Mouse (Mus musculus): Measurements from ENCODE around the gene Plin1.

Gene Plin1

GRCm38 (mm10) chr7:79734563-79734962 is 1.9 kb upstream of the Plin1 start:
- DNase-seq: peak; percentile 96

DNA sequence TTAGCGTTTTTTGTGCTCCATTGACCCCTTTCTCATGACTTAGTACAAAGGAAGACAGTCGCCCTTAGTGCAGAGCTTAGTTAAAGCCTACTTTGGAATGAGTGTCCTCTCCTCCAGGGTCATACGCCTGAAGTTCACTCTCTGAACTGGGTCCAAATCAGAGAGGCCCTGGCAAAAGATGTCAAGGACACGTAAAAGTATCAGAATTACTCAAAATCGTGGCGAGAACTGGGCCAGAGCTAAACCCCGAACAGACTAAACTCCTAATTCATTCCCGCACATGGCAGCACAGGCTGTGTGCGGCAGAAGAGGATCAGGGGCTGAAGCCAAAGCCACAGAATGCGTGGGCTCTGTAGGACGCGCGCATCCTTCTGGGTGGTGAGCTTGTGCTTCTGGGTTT is 1.3 kb downstream of the Plin1 start:
- no peak for DNase-seq

- DNase-seq: no peak
These were observed 2.8 kb downstream of the Plin1 start for GRCm38 (mm10) chr7:79729743-79730370.

DNA sequence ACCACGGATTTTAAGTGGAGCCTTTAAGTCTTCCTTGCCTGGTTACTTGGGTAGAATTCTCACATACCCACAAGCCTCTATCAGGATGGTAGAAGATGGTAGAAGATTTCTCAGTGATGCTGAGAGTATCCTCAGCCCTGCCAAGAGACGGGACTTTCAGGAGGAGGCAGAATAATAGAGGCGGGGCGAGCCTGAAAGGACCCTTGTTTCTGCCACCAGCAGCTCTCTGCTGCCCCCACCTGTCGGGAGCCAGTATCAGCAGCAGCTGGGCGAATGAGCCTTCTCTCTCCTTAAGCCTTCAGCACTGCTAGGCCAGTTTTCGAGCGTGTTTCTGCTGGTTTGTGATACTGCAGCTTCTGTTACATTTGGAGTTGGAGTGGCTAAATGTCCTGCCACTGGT is 3.5 kb downstream of the Plin1 start:
- DNase-seq: no peak

- DNase-seq: peak; percentile 94
These were observed 4.5 kb downstream of the Plin1 start for GRCm38 (mm10) chr7:79728219-79728618.

- peak; percentile 91 for DNase-seq
These were observed 5.6 kb downstream of the Plin1 start for GRCm38 (mm10) chr7:79727091-79727490.

- DNase-seq: peak; percentile 98
These were observed 11.2 kb downstream of the Plin1 start for GRCm38 (mm10) chr7:79721386-79721977.

GRCm38 (mm10) chr7:79715187-79715981 is 17.3 kb downstream of the Plin1 start, which contains the start of gene Kif7:
Gene Kif7 (minus strand): TSS chr7:79715720.
- peak; percentile 99 for DNase-seq

- DNase-seq: peak; percentile 91
These were observed 21.9 kb downstream of the Plin1 start for GRCm38 (mm10) chr7:79710831-79711230.

GRCm38 (mm10) chr7:79710130-79710607 is 22.5 kb downstream of the Plin1 start:
- peak; percentile 87 for DNase-seq

DNA sequence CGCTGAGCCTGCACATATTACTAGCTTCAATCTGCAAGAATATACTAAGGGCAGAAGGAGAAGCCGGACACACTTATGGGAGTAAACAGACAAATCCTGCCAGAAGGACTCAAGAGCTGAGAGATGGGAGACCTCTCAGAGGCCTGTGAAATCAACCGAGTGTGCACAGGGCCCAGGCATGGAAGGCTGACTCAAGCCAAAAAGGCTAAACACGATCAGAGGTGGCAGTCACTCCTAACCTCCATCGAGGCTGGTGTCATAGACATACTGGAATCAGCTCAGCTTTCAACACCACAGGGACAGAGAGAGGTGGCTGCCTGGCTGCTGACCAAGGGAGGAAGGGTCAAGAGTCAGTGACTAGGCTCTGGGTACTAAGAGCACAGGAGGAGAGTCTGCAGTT is 27.5 kb downstream of the Plin1 start:
- DNase-seq: peak; percentile 85

DNA sequence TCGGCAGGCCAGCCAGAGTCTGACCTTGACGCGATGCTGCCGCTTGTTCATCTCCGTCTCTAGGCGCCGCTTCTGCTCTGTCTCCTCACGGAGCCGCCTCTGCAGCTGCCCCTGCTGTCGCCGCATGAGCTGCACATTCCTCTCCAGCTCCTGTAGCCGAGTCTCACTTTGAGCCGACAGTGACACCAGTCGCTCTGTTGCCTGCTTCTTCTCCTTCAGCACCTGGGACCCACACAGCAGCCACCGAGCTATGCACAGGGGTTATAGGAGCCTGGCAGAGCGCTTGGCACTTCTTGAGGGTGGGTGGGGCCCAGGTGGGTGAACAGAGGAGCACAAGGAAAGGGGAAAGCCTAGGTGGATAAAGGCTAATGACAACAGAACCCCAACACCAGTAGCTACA is 29.9 kb downstream of the Plin1 start:
- peak; percentile 67 for DNase-seq

- peak; percentile 93 for DNase-seq
These were observed 36.2 kb downstream of the Plin1 start for GRCm38 (mm10) chr7:79696495-79696894.

GRCm38 (mm10) chr7:79680231-79680630 is 52.5 kb downstream of the Plin1 start:
- peak; percentile 8 for DNase-seq

DNA sequence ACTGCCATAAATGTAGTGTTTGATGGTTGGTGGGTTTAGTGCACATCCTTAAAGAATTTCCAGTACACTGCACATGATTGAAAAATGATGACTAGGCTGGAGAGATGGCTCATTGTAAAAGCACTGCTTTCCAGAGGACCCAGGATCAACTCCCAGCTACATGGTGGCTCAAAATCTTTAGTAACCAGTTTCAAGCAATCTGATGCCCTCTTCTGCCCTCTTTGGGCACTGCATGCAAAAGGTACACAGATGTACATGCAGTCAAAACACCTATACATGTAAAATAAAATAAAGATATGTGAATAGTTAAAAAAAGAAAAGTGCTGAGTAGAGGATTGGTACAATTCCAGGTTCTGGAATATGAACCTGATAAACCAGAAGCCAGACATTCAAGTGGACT is 53.5 kb downstream of the Plin1 start:
- DNase-seq: peak; percentile 56

DNA sequence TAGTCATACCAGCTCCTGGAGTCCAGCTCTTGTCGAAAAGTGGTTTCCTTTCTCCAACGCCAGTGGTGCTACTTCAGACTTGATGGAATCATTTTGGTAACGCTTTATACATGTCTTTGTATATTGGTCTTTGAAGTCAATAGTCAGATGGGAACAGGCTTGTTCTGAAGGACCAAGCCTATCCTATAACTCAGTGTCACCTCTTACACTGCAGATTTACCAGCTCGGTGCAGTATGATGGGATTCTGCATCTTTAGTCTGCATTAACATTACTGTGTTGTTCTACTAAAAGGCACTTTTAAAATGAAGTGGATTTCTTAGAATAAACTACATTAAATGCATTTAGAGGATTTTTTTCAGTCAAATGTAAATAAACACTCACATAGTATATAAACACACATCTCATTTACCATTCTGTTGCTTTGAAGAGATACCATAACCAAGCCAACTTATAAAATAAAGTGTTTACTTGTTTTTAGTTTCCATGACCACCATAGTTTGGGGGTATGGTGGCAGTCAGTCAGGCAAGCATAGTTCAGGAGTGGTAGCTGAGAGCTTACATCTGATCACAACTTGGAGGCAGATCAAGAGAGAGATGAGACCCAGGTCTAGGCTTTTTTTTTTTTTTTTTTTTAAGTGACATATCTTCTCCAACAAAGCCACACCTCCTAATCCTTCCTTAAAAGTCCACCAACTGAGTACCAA is 61.7 kb downstream of the Plin1 start:
- DNase-seq: peak; percentile 43
